Comparison of ENCODE assay signal across 20 mouse cellular contexts in the genomic region with DNA sequence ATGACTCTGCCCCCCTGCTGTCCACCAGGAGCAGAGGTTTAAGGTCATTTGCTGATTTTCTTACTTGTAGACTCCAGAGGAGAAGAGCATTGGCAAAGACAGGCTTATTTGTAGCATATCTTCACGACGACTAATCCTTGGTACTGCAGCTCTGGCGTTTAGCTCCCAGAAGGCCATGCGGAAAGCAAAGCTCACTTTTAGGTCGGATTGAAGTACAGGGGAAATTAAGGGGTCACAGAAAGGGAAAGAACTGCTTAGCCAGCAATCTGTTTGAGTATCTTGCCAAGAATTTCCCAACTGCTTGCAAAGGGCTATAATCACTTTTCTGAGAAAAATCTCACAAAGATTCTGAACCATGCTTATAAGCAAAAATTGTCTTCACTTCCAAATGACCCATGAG. TPM values are rescaled to one million over a fixed set of nuclear protein-coding genes. Genes with fewer than 3 reads are reported as not detected.
DNase-seq lines count a peak whose midpoint lies in the region; ATAC-seq and TF ChIP-seq lines count a peak whose summit lies in the region.
"Had no signal": no experiment of that assay in that cellular context is flagged by ENCODE, and none has a peak within 500 bp of the region (broad histone marks: within the 10 kb centered on the region; RNA-seq: fewer than 3 reads in every experiment).

No protein-coding gene starts in this region.

- no peaks in the 10 kb centered on the region for H3K27me3 ChIP-seq in heart, embryonic 11.5 days (ENCODE audit: control insufficient read depth, insufficient read depth, low read length)
- H3K27me3 ChIP-seq in liver, adult 2 months (ENCODE audit: control insufficient read depth, insufficient read depth, low read length), result no peaks in the 10 kb centered on the region
- H3K27me3 ChIP-seq in liver, embryonic 11.5 days (replicated peaks; ENCODE audit: control insufficient read depth, insufficient read depth, low read length), result no peaks in the 10 kb centered on the region
- H3K27me3 ChIP-seq: CH12.LX; forebrain, embryonic 15.5 days; heart, embryonic 15.5 days; hindbrain, embryonic 13.5 days had no signal

- ATAC-seq in heart, embryonic 11.5 days (replicated peaks; ENCODE audit: insufficient number of reproducible peaks, low FRiP score, low TSS enrichment), result no peak
- ATAC-seq in liver, embryonic 11.5 days (replicated peaks; ENCODE audit: low FRiP score), result no peak
- ATAC-seq: forebrain, embryonic 15.5 days had no signal

- no peak for TF ChIP-seq CTCF in liver, adult 2 months (IDR thresholded peaks at IDR 0.05; ENCODE audit: low read depth, low read length)

- TF ChIP-seq POLR2A in liver, adult 2 months (IDR thresholded peaks at IDR 0.05; ENCODE audit: extremely low read depth, insufficient read depth, low read length), result no peak

- DNase-seq in heart, adult 11 months, result peak; percentile 8
- DNase-seq in kidney, adult 9 months, result peak; percentile 78
- DNase-seq in kidney, postnatal 4 days, result no peak
- peak; percentile 72 for DNase-seq in liver, adult 2 months (ENCODE audit: extremely low read depth, low read depth, low spot score)
- no peak for DNase-seq in liver, embryonic 11.5 days (ENCODE audit: low spot score)
- DNase-seq in 3T3-L1 (ENCODE audit: low read depth, low spot score), result peak; percentile 18
- no peak for DNase-seq in urinary bladder, adult 2 months (ENCODE audit: low spot score)
- DNase-seq: adrenal gland, adult 8-10 months; adrenal gland, postnatal 36 days; cerebellum, adult 2 months; cerebellum, postnatal 10 days; gastrocnemius, postnatal 36 days; heart, adult 18-20 months; heart, postnatal 14 days had no signal

- 71% methylated on average over 5 of the region's 5 CpGs for WGBS in heart, embryonic 11.5 days (ENCODE audit: insufficient replicate concordance)
- 26% methylated on average over 5 of the region's 5 CpGs for WGBS in liver, adult 2 months
- 70% methylated on average over 5 of the region's 5 CpGs for WGBS in liver, embryonic 11.5 days

- no peaks in the 10 kb centered on the region for H3K4me1 ChIP-seq in heart, embryonic 11.5 days (ENCODE audit: control insufficient read depth, insufficient read depth, low read length)
- H3K4me1 ChIP-seq in liver, adult 2 months (ENCODE audit: control insufficient read depth, insufficient read depth, low read length), result 0 out of 2 replicates have a peak, but pooled peaks cover 3% of the 10 kb centered on the region
- H3K4me1 ChIP-seq in liver, embryonic 11.5 days (replicated peaks; ENCODE audit: control insufficient read depth, insufficient read depth, low read length), result no peaks in the 10 kb centered on the region
- H3K4me1 ChIP-seq: forebrain, embryonic 15.5 days; heart, embryonic 10.5 days; heart, embryonic 15.5 days; hindbrain, embryonic 13.5 days had no signal

- H3K36me3 ChIP-seq in heart, embryonic 11.5 days (ENCODE audit: control insufficient read depth, insufficient read depth, low read length), result no peaks in the 10 kb centered on the region
- H3K36me3 ChIP-seq in liver, adult 2 months (ENCODE audit: control insufficient read depth, insufficient read depth, low read length), result no peaks in the 10 kb centered on the region
- H3K36me3 ChIP-seq in liver, embryonic 11.5 days (ENCODE audit: control insufficient read depth, insufficient read depth, low read length), result no peaks in the 10 kb centered on the region
- H3K36me3 ChIP-seq: forebrain, embryonic 15.5 days; heart, embryonic 10.5 days; heart, embryonic 15.5 days; hindbrain, embryonic 13.5 days had no signal

- H3K9me3 ChIP-seq in heart, embryonic 11.5 days (replicated peaks; ENCODE audit: control insufficient read depth, low read length), result no peaks in the 10 kb centered on the region
- no peaks in the 10 kb centered on the region for H3K9me3 ChIP-seq in liver, embryonic 11.5 days (ENCODE audit: control insufficient read depth, low read length)
- H3K9me3 ChIP-seq: forebrain, embryonic 15.5 days; heart, embryonic 10.5 days; heart, embryonic 15.5 days; hindbrain, embryonic 13.5 days had no signal

- H3K27ac ChIP-seq in heart, embryonic 11.5 days (ENCODE audit: low read depth, low read length), result no peak overlapping the region
- H3K27ac ChIP-seq in liver, adult 2 months (replicated peaks; ENCODE audit: insufficient read depth, low read depth, low read length), result peak overlapping the region; percentile 13; the same call in 1 of the 2 replicates
- H3K27ac ChIP-seq in liver, embryonic 11.5 days (ENCODE audit: low read depth, low read length), result no peak overlapping the region
- H3K27ac ChIP-seq: forebrain, embryonic 15.5 days; heart, embryonic 10.5 days; heart, embryonic 15.5 days; hindbrain, embryonic 13.5 days had no signal

- H3K4me3 ChIP-seq in heart, embryonic 11.5 days (ENCODE audit: low read depth, low read length), result no peak overlapping the region
- H3K4me3 ChIP-seq in liver, adult 2 months (ENCODE audit: insufficient read depth, low read depth, low read length), result no peak overlapping the region
- H3K4me3 ChIP-seq in liver, embryonic 11.5 days (ENCODE audit: low read depth, low read length), result no peak overlapping the region
- H3K4me3 ChIP-seq: forebrain, embryonic 15.5 days; heart, embryonic 10.5 days; heart, embryonic 15.5 days; hindbrain, embryonic 13.5 days had no signal

- no peak overlapping the region for H3K4me2 ChIP-seq in heart, embryonic 11.5 days
- H3K4me2 ChIP-seq in liver, embryonic 11.5 days, result no peak overlapping the region
- H3K4me2 ChIP-seq: forebrain, embryonic 15.5 days; heart, embryonic 15.5 days; hindbrain, embryonic 13.5 days had no signal

- no peaks in the 10 kb centered on the region for H3K79me2 ChIP-seq in liver, adult 2 months (ENCODE audit: control insufficient read depth, insufficient read depth, low read length)

- H3K9ac ChIP-seq in heart, embryonic 11.5 days (ENCODE audit: low read depth, low read length), result no peak overlapping the region
- no peak overlapping the region for H3K9ac ChIP-seq in liver, adult 2 months (ENCODE audit: low read depth, low read length)
- no peak overlapping the region for H3K9ac ChIP-seq in liver, embryonic 11.5 days (ENCODE audit: low read depth, low read length)
- H3K9ac ChIP-seq: forebrain, embryonic 15.5 days; heart, embryonic 15.5 days; hindbrain, embryonic 13.5 days had no signal

RNA-seq across cellular contexts. Expression of a gene that starts 14.8 kb away (rescaled TPM):
- polyA plus RNA-seq in heart, embryonic 11.5 days (2014; fragmentation: Nextera tagmentation; extraction: Ambion mirVana), result 20.5 and 21.1 TPM in 2 replicates
- total RNA-seq in liver, adult 2 months (2014; rRNA removed), result 30.0 and 30.9 TPM in 2 replicates
- polyA plus RNA-seq in liver, adult 2 months (2012; rRNA removed), result 3.7 and 4.2 TPM in 2 replicates
- polyA plus RNA-seq in liver, embryonic 11.5 days (2014; fragmentation: Nextera tagmentation; extraction: Ambion mirVana), result 10.9 and 11.2 TPM in 2 replicates
- 10.7 and 11.3 TPM in 2 replicates for polyA plus RNA-seq in urinary bladder, adult 2 months (2012; rRNA removed)

Comparison
In these comparisons a context has a peak if more than half of its experiments do, and no peak if none do; other contexts are left out.
1. DNase-seq: peak in heart, adult 11 months (single experiment), kidney, adult 9 months (single experiment), liver, adult 2 months (single experiment) and 3T3-L1 (single experiment); none in kidney, postnatal 4 days (0 of 2), liver, embryonic 11.5 days (single experiment) and urinary bladder, adult 2 months (single experiment).